Mouse (Mus musculus) WW6 (cell line): Measurements from ENCODE around the gene Lipo1.
"Not testable (repeated sequence)": the region's sequence is repeated elsewhere in the genome, so short reads cannot be mapped to it uniquely, and the experiment has no call there.

ENCODE experiments used
- DNase-seq: peaks from one replicate; pipeline ENCODE4 v3.0.0-alpha.2; 2013; ENCODE audit warnings: low read depth, low spot score

Lipo1 gene

DNA sequence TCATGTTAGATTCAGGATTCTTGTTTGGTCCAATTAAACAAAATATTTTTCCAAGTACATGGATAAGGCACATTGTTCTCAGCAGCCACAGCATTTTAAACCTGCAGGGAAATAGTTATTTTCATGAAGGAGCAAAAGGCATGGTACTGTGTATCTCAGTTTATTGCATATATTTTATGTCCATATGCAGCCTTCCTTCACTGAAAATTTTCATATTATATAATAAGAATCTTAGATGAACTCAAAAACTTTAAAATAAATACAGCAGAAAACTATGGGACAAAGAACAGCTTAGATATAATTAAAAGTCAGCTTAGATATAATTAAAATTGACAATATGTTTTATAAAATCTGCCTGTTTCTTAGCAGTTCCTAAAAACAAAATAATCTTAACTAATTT is at the start of gene Lipo1:
Gene Lipo1, minus strand, starts transcription at position 101 of the 400 bp plus-strand sequence.
- not testable (repeated sequence) for DNase-seq

DNA sequence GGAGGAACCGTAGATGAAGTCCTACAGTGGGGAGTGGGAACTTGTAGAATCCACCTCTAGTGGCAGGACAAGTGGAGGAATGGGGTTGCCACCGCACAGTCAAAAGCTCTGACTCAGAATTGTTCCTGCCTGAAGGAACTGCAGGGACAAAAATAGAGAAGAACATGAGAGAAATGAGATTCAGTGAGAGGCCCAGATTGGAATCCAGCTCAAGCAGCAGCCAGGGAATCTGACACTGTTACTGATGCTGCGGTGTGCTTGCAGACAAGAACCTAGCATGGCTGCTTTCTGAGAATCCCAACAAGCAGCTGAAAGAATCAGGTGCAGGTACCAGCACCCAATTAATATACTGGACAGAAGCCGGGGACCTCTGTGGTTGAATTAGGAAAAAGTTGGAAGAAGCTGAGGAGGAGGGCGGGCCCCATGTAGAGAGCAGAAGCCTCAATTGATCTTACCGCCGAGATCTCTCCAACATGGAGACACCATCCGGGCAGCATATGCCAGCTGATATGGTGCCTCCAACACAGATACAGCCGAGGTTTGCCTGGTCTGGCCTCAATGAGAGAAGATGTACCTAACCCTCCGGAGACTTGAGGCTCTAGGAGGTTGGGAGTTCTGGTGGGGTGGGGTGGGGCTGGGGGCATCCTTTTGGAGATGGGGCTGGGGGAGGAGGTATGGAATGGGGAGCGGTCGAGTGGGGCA is 532 bp downstream of the Lipo1 start:
- DNase-seq = no peak

GRCm38 (mm10) chr19:33761287-33762086 is 25.8 kb downstream of the Lipo1 start, which contains the start of gene Lipo3:
Gene Lipo3 (minus strand): TSS chr19:33761951.
- peak; percentile 18 for DNase-seq

DNA sequence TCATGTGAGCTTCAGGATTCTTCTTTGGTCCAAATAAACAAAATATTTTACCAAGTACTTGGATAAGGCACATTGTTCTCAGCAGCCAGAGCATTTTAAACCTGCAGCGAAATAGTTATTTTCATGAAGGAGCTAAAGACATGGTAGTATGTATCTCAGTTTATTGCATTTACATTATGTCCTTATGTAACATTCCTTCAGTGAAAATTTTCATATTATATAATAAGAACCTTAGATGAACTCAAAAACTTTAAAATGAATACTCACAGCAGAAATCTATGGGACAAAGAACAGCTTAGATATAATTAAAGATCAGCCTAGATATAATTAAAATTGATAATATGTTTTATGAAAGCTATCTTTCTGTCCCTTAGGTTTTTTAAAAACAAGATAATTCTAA is 36.0 kb downstream of the Lipo1 start, which contains the start of gene Lipo2:
Gene Lipo2, minus strand, starts transcription at position 101 of the 400 bp plus-strand sequence.
- not testable (repeated sequence) for DNase-seq
